Mouse (Mus musculus) layer of hippocampus, adult 2 months (tissue): ENCODE measurements around the gene Sema6d. TPM values are rescaled to one million over a fixed set of nuclear protein-coding genes. Genes with fewer than 3 reads are reported as not detected.

Experiments used
- DNase-seq, 2 experiments: peaks; one replicate each; pipeline ENCODE4 v3.0.0; 2022; ENCODE audit warnings: low spot score in 2 of 2
- H3K27ac ChIP-seq: fragments of 200-600 bp; 2 replicates; pipeline ENCODE4 v1.8.1; 2022
- H3K4me3 ChIP-seq: fragments of 200-600 bp; 2 replicates; pipeline ENCODE4 v1.8.1; 2022; ENCODE audit warnings: mild to moderate bottlenecking
- CTCF ChIP-seq: fragments of 200-600 bp; conservative IDR thresholded peaks from 2 replicates; pipeline ENCODE4 v1.8.1; 2022; ENCODE audit warnings: antibody characterized with exemption, mild to moderate bottlenecking, moderate library complexity
- total RNA-seq, 2 experiments: library from RNA; stranded (reverse); gene quantifications; 2 replicates each; pipeline ENCODE4 v1.2.3; 2021

Sema6d gene
- total RNA-seq, 2 experiments from 2014 or later = 50.0 to 58.7 TPM

DNA sequence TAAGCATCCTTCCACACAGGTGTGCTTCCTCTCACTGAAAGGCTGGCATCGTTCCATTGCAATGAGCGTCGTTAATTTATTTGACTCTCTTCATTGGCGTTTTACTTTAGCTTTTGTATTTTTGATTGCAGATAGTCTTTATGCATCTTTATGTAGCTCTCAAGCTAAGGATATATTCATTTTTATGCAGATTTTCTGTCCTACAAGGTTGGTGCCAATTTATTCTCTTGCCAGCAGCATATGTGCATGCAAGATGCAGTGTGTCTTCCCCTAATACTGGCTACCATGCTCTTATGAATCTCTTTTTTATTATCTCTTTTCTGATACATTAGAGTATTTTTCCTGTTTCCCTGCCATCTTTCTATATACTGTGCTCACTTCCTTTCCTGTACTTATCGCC lies 111.7 kb downstream of the Sema6d start:
- DNase-seq = no peak
- H3K27ac ChIP-seq = no peak overlapping the region
- no peak for TF ChIP-seq CTCF
- no peak overlapping the region for H3K4me3 ChIP-seq

GRCm38 (mm10) chr2:124202475-124202990 lies 112.8 kb downstream of the Sema6d start:
- H3K27ac ChIP-seq = 0 out of 2 replicates have a peak overlapping the region, but pooled peaks have one; percentile 0
- 0 out of 2 replicates have a peak, but pooled peaks have one; percentile 19 for TF ChIP-seq CTCF

DNA sequence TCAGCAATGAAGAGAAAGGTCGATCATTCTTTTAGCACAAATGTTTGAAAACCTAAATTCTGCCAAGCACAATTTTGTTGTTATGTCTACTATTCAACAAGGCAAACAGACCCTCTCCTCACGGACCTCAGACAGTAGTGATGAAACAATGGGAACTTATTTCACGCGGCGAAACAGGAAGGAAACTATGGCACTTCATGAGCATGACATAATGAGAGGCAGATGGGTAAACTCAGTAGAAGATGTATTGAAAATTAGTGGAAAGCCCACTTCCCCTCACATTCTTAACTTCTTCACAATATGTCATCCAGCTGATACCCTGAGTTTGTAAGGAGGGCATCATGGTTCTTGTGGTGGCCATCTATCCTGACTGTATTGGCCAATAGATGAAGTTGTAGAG lies 116.0 kb downstream of the Sema6d start:
- no peak overlapping the region for H3K27ac ChIP-seq
- TF ChIP-seq CTCF = no peak
- no peak for DNase-seq
- no peak overlapping the region for H3K4me3 ChIP-seq

More at GRCm38 (mm10) chr2:124202475-124202990, 112.8 kb downstream of the Sema6d start:
- DNase-seq = no peak
- no peak overlapping the region for H3K4me3 ChIP-seq

DNA sequence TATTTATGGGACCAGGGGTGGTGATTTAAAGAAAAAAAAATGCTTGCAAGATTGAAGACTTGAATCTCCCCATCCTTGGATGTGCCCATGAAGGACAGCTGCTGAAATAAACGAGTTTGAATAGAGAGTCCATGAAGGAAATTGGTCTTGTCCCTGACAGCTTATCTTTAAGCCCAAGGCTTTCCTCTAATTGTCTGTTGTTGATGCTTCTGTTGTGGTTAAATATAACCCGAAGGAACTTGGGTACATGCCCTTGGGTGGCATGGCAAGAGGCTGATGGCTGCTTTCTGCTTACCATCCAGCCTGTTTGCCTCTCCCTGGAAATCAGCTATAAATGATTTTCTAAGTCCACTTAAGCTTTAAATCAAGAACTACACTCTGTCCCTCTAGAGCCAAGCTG lies 118.5 kb downstream of the Sema6d start:
- no peak overlapping the region for H3K4me3 ChIP-seq
- no peak for DNase-seq
- no peak overlapping the region for H3K27ac ChIP-seq
- TF ChIP-seq CTCF = no peak

GRCm38 (mm10) chr2:124223559-124223958 lies 133.8 kb downstream of the Sema6d start:
- H3K27ac ChIP-seq = no peak overlapping the region
- no peak overlapping the region for H3K4me3 ChIP-seq
- DNase-seq = no peak
- no peak for TF ChIP-seq CTCF

DNA sequence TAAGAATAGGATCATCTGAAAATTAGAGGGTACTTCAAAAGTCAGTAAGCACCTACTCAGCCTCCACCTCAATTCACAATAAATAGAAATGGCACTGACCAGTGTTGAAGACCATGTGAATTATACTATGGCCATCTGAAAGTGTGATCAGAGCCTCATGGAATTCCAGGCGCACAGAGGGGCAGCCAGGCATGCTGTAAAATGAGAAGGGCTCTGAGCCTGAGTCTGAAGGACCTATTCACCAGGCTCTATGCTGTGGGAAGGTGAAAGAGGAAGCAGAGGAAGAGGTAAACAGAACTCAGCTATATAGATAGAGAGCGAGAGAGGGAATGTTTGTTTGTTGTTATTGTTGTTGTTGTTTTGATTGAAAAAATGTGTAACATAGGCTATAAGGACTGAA lies 134.6 kb downstream of the Sema6d start:
- Histone ChIP-seq H3K27ac (no peak overlapping the region), H3K4me3 (no peak overlapping the region)
- no peak for TF ChIP-seq CTCF
- no peak for DNase-seq

GRCm38 (mm10) chr2:124234636-124235221 lies 145.0 kb downstream of the Sema6d start:
- TF ChIP-seq CTCF = no peak
- no peak overlapping the region for H3K4me3 ChIP-seq
- peak overlapping the region; percentile 64 for H3K27ac ChIP-seq
- DNase-seq = no peak

GRCm38 (mm10) chr2:124235237-124236055 lies 145.7 kb downstream of the Sema6d start:
- no peak for TF ChIP-seq CTCF
- Histone ChIP-seq H3K4me3 (no peak overlapping the region), H3K27ac (peak overlapping the region; percentile 64)
- no peak for DNase-seq

GRCm38 (mm10) chr2:124236831-124237230 lies 147.1 kb downstream of the Sema6d start:
- no peak overlapping the region for H3K4me3 ChIP-seq
- no peak for TF ChIP-seq CTCF
- H3K27ac ChIP-seq = no peak overlapping the region
- DNase-seq = no peak

DNA sequence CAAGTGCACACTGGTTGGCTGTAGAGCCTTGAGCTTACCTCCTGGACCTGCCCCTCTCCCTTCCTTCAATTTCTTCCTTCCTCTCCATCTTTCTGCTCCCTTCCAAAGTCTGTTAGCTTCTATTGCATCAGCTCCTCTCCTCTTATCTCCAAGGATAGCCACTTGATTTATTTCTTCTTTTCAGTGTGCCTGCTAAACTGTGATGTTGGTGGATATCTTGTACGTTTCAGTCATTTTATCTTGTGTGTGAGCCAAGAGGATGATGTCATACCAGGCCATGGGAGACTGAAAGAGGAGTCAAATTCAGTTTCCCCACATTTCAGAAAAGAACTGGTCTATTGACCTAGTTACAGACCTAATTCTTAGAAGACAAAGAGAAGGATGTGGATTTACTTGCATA lies 153.8 kb downstream of the Sema6d start:
- Histone ChIP-seq H3K4me3 (no peak overlapping the region), H3K27ac (no peak overlapping the region)
- DNase-seq = no peak
- no peak for TF ChIP-seq CTCF

DNA sequence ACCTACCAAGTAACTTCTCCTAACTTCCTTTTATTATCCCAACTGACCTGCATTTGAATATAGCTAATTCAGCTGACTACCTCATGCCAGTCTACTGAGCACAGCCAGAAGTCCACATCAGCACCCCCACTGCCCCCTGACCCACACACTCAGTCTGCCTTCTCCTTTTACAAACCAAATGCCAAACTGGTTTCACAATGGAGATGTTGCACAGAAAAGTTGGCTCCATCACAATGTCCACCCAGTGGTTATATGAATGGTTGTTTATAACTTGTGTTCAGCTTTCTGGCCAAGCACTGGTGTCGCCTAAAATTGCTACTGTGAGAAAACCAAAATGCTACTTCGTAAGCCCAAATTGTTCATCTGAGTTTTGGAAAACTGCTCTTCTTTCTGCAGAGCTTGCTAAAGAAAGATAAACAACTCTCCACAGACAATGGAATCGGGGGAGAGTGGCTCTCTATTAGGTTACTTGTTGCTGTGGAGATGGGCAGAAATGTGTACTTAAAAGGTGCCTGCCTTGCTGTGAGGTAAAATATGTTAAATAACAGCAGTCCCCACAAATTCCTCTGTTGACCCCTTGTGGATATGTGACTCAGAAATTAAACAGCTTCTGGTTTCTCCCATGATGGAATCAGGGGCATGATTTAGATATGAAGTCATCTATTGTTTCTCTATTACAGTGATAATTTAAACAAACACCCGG lies 154.9 kb downstream of the Sema6d start:
- Histone ChIP-seq H3K4me3 (no peak overlapping the region), H3K27ac (peak overlapping the region; percentile 51; the same call in 1 of the 2 replicates)
- no peak for TF ChIP-seq CTCF
- DNase-seq = no peak

DNA sequence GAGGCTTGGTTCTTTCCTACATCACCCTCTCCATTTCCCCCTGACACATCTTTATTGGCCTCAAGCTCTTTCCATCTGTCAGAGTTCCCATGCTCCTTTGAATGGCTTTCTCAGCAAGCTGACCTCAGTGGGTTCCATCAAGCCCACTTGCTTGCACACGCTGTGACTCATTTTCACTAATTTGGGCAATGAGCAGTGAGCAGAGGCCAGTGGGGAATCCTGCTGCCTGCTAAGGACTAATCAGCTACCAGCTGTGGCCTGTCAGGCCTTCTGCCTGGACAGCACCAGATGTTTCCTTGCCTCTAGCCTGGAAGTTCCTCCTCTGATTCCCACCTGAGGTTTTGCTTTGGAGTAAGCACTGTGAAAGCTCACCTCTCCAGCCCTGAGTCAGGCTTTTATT lies 168.3 kb downstream of the Sema6d start:
- no peak overlapping the region for H3K27ac ChIP-seq
- no peak overlapping the region for H3K4me3 ChIP-seq
- no peak for TF ChIP-seq CTCF
- DNase-seq = no peak

- no peak overlapping the region for H3K27ac ChIP-seq
- H3K4me3 ChIP-seq = no peak overlapping the region
- no peak for TF ChIP-seq CTCF
- no peak for DNase-seq
These were observed 174.5 kb downstream of the Sema6d start for GRCm38 (mm10) chr2:124264309-124264708.
